Mouse (Mus musculus): Measurements from ENCODE around the gene Arl10.

DNA sequence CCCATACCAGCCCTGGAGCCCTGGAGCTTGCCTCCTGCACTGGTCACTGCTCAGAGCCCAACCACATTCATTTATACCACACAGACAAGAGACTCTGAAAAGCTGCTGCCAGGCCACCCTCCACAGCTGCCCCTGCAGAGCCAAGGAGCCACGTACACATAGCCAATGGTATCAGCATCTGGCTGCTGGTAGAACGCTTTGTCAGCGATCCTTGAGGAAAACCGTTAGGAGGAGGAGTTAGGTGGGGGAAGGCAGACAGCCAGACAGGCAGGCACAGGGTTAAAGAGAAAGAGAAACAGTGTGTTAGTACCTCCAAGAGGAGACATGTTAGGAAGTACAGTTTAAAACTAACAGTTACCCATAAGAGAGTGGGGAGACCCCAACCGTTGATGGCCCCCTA lies 22.1 kb downstream of the Arl10 start:
- TF ChIP-seq CTCF (IDR thresholded peaks at IDR 0.05; ENCODE audit: borderline replicate concordance, insufficient read depth, low read length) (no peak), POLR2A (IDR thresholded peaks at IDR 0.05; ENCODE audit: low read depth, low read length) (no peak)
